14 mouse cellular contexts compared by ENCODE assay signal in genomic region chr17:67445986-67446385, GRCm38 (mm10).
"Had no signal": no experiment of that assay in that cellular context is flagged by ENCODE, and none has a peak within 500 bp of the region (broad histone marks: within the 10 kb centered on the region; RNA-seq: fewer than 3 reads in every experiment).

No protein-coding gene starts in this region.

- DNase-seq: lung, adult 18-20 months; lung, embryonic 14.5 days; lung, postnatal 10 days; lung, postnatal 4 days; midbrain, embryonic 14.5 days; retina, postnatal 1 day; right cerebral cortex, adult 18-20 months; right cerebral cortex, postnatal 25 days; right cerebral cortex, postnatal 4 days; spleen, adult 18-20 months; thymus, adult 2 months; thymus, postnatal 25 days; thymus, postnatal 4 days had no signal

- ATAC-seq: midbrain, embryonic 16.5 days had no signal
